Mouse (Mus musculus) heart, embryonic 15.5 days (tissue): Measurements from ENCODE around the gene Polr3h. TPM values are rescaled to one million over a fixed set of nuclear protein-coding genes. Genes with fewer than 3 reads are reported as not detected.
A peak's percentile ranks its signal among the peaks of the same experiment; 100 is the strongest.
"Not testable (repeated sequence)": the region's sequence is repeated elsewhere in the genome, so short reads cannot be mapped to it uniquely, and the experiment has no call there.

Source experiments
- ATAC-seq: fragments of 200-750 bp; cut with Nextera tagmentation; replicated peaks from 2 replicates; pipeline ENCODE4 v1.8.0; 2017; ENCODE audit warnings: low read depth, moderate TSS enrichment; ENCODE audit not compliant: insufficient number of reproducible peaks, insufficient read depth, low FRiP score
- H3K27ac ChIP-seq: fragments of 300-500 bp; sonication (generic); 2 replicates; pipeline ENCODE4 v1.5.1; 2015; ENCODE audit warnings: mild to moderate bottlenecking, inconsistent platforms
- H3K27me3 ChIP-seq: fragments of 300-500 bp; sonication (generic); 2 replicates; pipeline ENCODE4 v1.6.1; 2015; ENCODE audit warnings: inconsistent platforms
- H3K36me3 ChIP-seq: fragments of 300-500 bp; sonication (generic); 2 replicates; pipeline ENCODE4 v1.6.1; 2015; ENCODE audit warnings: mild to moderate bottlenecking, inconsistent platforms
- H3K4me1 ChIP-seq: fragments of 300-500 bp; sonication (generic); replicated peaks from 2 replicates; pipeline ENCODE4 v1.6.1; 2015; ENCODE audit warnings: inconsistent platforms
- H3K4me2 ChIP-seq: fragments of 300-500 bp; sonication (generic); 2 replicates; pipeline ENCODE4 v1.6.1; 2015; ENCODE audit warnings: inconsistent platforms, mild to moderate bottlenecking, moderate library complexity
- H3K4me3 ChIP-seq: fragments of 300-500 bp; sonication (generic); 2 replicates; pipeline ENCODE4 v1.5.1; 2015; ENCODE audit warnings: mild to moderate bottlenecking, inconsistent platforms
- H3K9ac ChIP-seq: fragments of 300-500 bp; sonication (generic); 2 replicates; pipeline ENCODE4 v1.6.1; 2015; ENCODE audit warnings: mild to moderate bottlenecking, inconsistent platforms
- H3K9me3 ChIP-seq: fragments of 300-500 bp; sonication (generic); replicated peaks from 2 replicates; pipeline ENCODE4 v1.6.1; 2016; ENCODE audit warnings: inconsistent platforms
- WGBS: fragments of 180-500 bp; shearing (Covaris S2); methylation state at CpG from one replicate; pipeline ENCODE4 v1.1.7; 2015; ENCODE audit warnings: mixed read lengths; 5-methylcytosine and 5-hydroxymethylcytosine counted together
- polyA plus RNA-seq: library from polyadenylated mRNA; unstranded; fragments of >200 nt; fragmentation: Nextera tagmentation; extraction: Ambion mirVana; gene quantifications from 2 replicates; pipeline ENCODE4 v1.2.1, GENCODE M21; 2015

The Polr3h gene
- polyA plus RNA-seq, 1 experiment from 2014 or later, result 145 TPM

DNA sequence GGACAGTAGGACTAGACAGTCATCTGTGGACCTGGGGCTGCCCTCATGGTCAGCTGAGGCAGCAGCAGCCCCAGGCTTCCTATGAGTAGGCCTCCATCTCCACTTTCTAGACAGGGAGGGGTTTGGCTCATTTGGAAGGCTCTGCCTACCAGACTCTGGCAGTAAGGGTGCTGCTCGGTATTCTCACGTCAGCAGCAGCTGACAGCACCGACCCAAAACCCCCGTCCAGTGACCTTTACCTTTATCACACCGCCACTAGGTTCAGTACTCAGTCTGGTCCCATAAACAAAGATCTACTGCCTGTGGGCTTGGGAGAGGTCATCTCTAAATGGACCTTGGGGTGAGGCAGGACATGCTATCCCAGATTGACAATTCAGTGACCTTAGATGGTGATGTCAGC, 10.4 kb downstream of the Polr3h start:
- Histone ChIP-seq H3K36me3 (peaks cover 54% of the 10 kb centered on the region), H3K27ac (no peak overlapping the region)

GRCm38 (mm10) chr15:81914668-81915067, 11.4 kb downstream of the Polr3h start:
- H3K27me3 ChIP-seq, result no peaks in the 10 kb centered on the region
- no peaks in the 10 kb centered on the region for H3K9me3 ChIP-seq
- H3K4me1 ChIP-seq, result no peaks in the 10 kb centered on the region; the same call in 1 of the 2 replicates
- no peak overlapping the region for H3K4me3 ChIP-seq
- WGBS, result 72% methylated on average over 5 of the region's 5 CpGs
- no peak for ATAC-seq
- H3K4me2 ChIP-seq, result no peak overlapping the region
- H3K36me3 ChIP-seq, result peaks cover 64% of the 10 kb centered on the region
- H3K27ac ChIP-seq, result no peak overlapping the region
- no peak overlapping the region for H3K9ac ChIP-seq

More for the DNA sequence above, 10.4 kb downstream of the Polr3h start:
- no peak for ATAC-seq
- Histone ChIP-seq H3K4me3 (no peak overlapping the region), H3K4me1 (no peaks in the 10 kb centered on the region; the same call in 1 of the 2 replicates), H3K27me3 (no peaks in the 10 kb centered on the region), H3K9me3 (no peaks in the 10 kb centered on the region), H3K9ac (no peak overlapping the region), H3K4me2 (no peak overlapping the region)
- 69% methylated on average over 5 of the region's 5 CpGs for WGBS

DNA sequence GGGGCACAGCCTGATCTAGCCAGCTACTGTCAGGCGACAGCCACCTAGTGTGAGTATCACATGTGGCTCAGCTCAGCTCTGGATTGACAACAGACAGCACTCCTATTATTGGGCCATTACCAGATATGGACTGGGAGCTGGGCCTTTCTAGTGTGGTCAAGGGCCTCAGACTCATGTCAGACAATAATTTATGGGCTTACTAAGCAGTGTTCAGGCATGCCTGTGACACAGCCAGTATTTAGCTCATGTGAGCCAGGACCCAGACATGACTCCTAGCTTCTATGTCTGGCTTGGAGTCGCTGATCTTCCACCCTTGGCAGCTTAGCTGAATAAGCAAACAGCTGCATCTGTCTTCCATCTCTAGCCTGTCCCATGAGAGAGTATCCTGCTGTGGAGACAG, 13.5 kb downstream of the Polr3h start:
- no peak overlapping the region for H3K4me2 ChIP-seq
- no peaks in the 10 kb centered on the region for H3K9me3 ChIP-seq
- no peaks in the 10 kb centered on the region for H3K27me3 ChIP-seq
- H3K9ac ChIP-seq, result no peak overlapping the region
- WGBS, result 57% methylated on average over 2 of the region's 2 CpGs
- ATAC-seq, result no peak
- peaks cover 84% of the 10 kb centered on the region for H3K36me3 ChIP-seq
- H3K27ac ChIP-seq, result no peak overlapping the region
- H3K4me3 ChIP-seq, result no peak overlapping the region
- no peaks in the 10 kb centered on the region for H3K4me1 ChIP-seq

DNA sequence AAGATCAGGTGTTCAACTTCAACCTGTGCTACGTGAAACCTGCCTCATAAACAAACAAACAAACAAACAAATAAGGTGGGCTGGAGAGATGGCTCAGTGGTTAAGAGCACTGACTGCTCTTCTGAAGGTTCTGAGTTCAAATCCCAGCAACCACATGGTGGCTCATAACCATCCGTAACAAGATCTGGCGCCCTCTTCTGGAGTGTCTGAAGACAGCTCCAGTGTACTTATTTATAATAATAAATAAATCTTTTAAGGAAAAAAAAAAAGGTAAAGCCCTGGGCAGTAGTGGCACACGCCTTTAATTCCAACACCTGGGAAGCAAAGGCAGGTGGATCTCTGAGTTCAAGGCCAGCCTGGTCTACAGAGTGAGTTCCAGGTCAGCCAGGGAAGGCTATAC, 17.3 kb downstream of the Polr3h start:
- not testable (repeated sequence) for H3K4me2 ChIP-seq, H3K9me3 ChIP-seq, H3K4me3 ChIP-seq, H3K9ac ChIP-seq, ATAC-seq, H3K4me1 ChIP-seq, H3K27ac ChIP-seq, H3K27me3 ChIP-seq
- WGBS, result 83% methylated on average over 4 of the region's 4 CpGs
- H3K36me3 ChIP-seq, result peaks cover 95% of the 10 kb centered on the region

GRCm38 (mm10) chr15:81907953-81908352, 18.1 kb downstream of the Polr3h start:
- Histone ChIP-seq H3K4me1 (no peaks in the 10 kb centered on the region), H3K27me3 (no peaks in the 10 kb centered on the region), H3K36me3 (peaks cover 95% of the 10 kb centered on the region), H3K27ac (no peak overlapping the region), H3K4me3 (no peak overlapping the region), H3K4me2 (no peak overlapping the region), H3K9ac (no peak overlapping the region), H3K9me3 (no peaks in the 10 kb centered on the region)
- 85% methylated on average over 8 of the region's 8 CpGs for WGBS
- no peak for ATAC-seq

GRCm38 (mm10) chr15:81904939-81905338, 21.1 kb downstream of the Polr3h start:
- no peak for ATAC-seq
- no peak overlapping the region for H3K4me3 ChIP-seq
- WGBS, result 43% methylated on average over 2 of the region's 2 CpGs
- no peak overlapping the region for H3K27ac ChIP-seq
- H3K36me3 ChIP-seq, result peaks cover 96% of the 10 kb centered on the region
- no peaks in the 10 kb centered on the region for H3K27me3 ChIP-seq
- no peaks in the 10 kb centered on the region for H3K4me1 ChIP-seq
- H3K9ac ChIP-seq, result no peak overlapping the region
- H3K4me2 ChIP-seq, result no peak overlapping the region
- H3K9me3 ChIP-seq, result no peaks in the 10 kb centered on the region

- Histone ChIP-seq H3K36me3 (peaks cover 87% of the 10 kb centered on the region), H3K27ac (peak overlapping the region; percentile 60)
- 48% methylated on average over 2 of the region's 2 CpGs for WGBS
Measured at GRCm38 (mm10) chr15:81898751-81899150, 27.3 kb downstream of the Polr3h start.

GRCm38 (mm10) chr15:81897607-81898285, 28.3 kb downstream of the Polr3h start:
- no peaks in the 10 kb centered on the region for H3K27me3 ChIP-seq
- H3K4me2 ChIP-seq, result no peak overlapping the region
- H3K9me3 ChIP-seq, result no peaks in the 10 kb centered on the region
- no peak overlapping the region for H3K4me3 ChIP-seq
- peaks cover 12% of the 10 kb centered on the region for H3K4me1 ChIP-seq
- no peak for ATAC-seq
- WGBS, result 91% methylated on average over 5 of the region's 5 CpGs
- no peak overlapping the region for H3K27ac ChIP-seq
- H3K36me3 ChIP-seq, result peaks cover 84% of the 10 kb centered on the region
- H3K9ac ChIP-seq, result no peak overlapping the region

More at GRCm38 (mm10) chr15:81898751-81899150, 27.3 kb downstream of the Polr3h start:
- 0 out of 2 replicates have a peak, but pooled peaks have one; percentile 52 for ATAC-seq
- Histone ChIP-seq H3K9ac (no peak overlapping the region), H3K4me3 (no peak overlapping the region), H3K9me3 (no peaks in the 10 kb centered on the region), H3K27me3 (no peaks in the 10 kb centered on the region), H3K4me1 (peaks cover 12% of the 10 kb centered on the region), H3K4me2 (no peak overlapping the region)

DNA sequence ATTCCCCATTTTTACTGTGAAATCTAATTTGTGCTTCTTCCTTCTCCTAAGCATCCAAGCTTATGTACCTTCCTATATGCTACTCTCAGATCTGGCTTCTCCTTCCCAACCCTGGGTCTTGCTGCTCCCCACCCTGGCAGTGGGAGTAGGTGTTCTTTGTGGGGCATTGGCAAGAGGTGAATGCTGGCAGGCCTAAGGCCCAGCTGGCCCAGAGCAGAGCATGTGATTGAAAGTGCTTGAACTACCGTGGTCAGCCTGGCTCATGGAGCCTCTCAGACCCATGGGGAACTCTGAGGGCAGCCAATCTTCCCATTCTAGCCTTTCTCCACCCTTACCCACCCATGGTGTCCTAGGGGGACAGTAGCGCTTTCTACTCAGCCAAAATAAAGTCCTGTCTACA, 29.6 kb downstream of the Polr3h start:
- H3K4me3 ChIP-seq, result no peak overlapping the region
- peaks cover 12% of the 10 kb centered on the region for H3K4me1 ChIP-seq
- peaks cover 83% of the 10 kb centered on the region for H3K36me3 ChIP-seq
- no peak overlapping the region for H3K4me2 ChIP-seq
- no peak overlapping the region for H3K27ac ChIP-seq
- no peaks in the 10 kb centered on the region for H3K9me3 ChIP-seq
- 79% methylated on average over 2 of the region's 2 CpGs for WGBS
- no peaks in the 10 kb centered on the region for H3K27me3 ChIP-seq
- ATAC-seq, result no peak
- no peak overlapping the region for H3K9ac ChIP-seq

DNA sequence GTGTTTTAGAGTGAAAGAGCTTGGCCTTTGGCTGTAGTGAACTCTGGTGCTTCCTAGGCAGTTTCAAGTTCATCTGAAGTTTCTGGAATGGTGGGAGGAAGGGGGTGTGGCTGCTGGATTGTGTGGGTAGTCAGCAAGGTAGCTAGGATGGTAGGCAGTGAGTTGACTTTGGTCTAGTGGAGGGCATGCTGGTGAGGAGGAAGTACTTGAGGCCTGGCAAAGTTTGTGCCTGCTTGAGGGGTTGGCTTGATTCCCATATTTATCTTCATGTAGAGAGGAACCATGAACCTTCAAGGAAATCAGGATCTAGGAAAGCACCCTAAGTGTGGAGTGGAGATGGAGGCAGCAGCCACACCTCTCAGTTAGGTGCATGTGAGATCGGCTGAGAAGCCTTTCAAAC, 32.0 kb downstream of the Polr3h start:
- H3K4me2 ChIP-seq, result no peak overlapping the region
- H3K36me3 ChIP-seq, result peaks cover 82% of the 10 kb centered on the region
- no peak overlapping the region for H3K4me3 ChIP-seq
- H3K27me3 ChIP-seq, result no peaks in the 10 kb centered on the region
- 59% methylated on average over 1 of the region's 1 CpGs for WGBS
- no peak overlapping the region for H3K9ac ChIP-seq
- H3K9me3 ChIP-seq, result no peaks in the 10 kb centered on the region
- no peak overlapping the region for H3K27ac ChIP-seq
- H3K4me1 ChIP-seq, result peaks cover 8% of the 10 kb centered on the region
- no peak for ATAC-seq

DNA sequence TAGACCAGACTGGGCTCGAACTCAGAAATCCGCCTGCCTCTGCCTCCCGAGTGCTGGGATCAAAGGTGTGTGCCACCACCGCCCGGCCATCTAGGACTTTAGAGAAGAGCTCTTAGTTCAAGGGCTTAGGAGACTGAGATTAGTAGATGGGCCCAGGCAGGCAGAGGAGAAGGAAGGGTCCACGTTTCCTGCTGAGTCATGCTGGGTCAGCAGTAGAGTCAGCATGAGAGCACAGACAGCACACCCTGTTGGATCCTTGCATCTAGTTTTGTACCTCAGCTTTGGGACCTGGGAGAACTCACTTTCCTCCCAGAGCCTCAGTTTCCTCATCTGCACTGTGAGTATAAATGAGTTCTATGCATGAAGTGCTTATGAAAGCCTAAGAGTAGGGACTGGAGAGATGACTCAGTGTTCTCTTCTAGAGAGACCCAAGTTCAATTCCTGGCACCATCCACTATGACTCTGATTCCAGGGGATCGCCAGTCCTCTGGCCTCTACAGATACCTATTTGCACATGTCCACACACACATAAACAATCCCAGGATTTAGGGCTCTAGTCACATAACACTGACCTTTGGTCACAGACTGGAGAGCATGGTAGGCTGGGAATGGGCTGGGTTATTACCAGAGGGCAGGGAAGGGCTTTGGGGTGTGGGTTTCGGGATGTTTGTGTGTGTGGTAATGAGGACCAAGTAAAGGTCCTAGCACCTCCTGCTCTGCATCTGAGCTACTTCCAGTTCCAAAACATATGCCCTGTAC, 34.0 kb downstream of the Polr3h start:
- Histone ChIP-seq H3K4me2 (no peak overlapping the region), H3K27me3 (no peaks in the 10 kb centered on the region), H3K36me3 (peaks cover 74% of the 10 kb centered on the region), H3K9ac (no peak overlapping the region), H3K9me3 (no peaks in the 10 kb centered on the region), H3K4me3 (no peak overlapping the region), H3K27ac (no peak overlapping the region), H3K4me1 (peaks cover 8% of the 10 kb centered on the region; the same call in 1 of the 2 replicates)
- ATAC-seq, result no peak
- 82% methylated on average over 8 of the region's 8 CpGs for WGBS
